Mouse (Mus musculus) telencephalon, adult 2 months (tissue): ENCODE measurements around the gene Shb.

ENCODE experiments used
- DNase-seq: peaks from one replicate; pipeline ENCODE4 v3.0.0-alpha.2; 2011; ENCODE audit warnings: low read depth, low spot score

Gene Shb

GRCm38 (mm10) chr4:45453271-45453851, 78.9 kb downstream of the Shb start:
- DNase-seq, result no peak

GRCm38 (mm10) chr4:45452569-45453111, 79.6 kb downstream of the Shb start:
- no peak for DNase-seq

- no peak for DNase-seq
Observed at GRCm38 (mm10) chr4:45449012-45449411, 83.3 kb downstream of the Shb start.

GRCm38 (mm10) chr4:45448481-45448880, 83.8 kb downstream of the Shb start:
- DNase-seq, result no peak

GRCm38 (mm10) chr4:45447196-45447595, 85.1 kb downstream of the Shb start:
- no peak for DNase-seq

GRCm38 (mm10) chr4:45445235-45445634, 87.0 kb downstream of the Shb start:
- DNase-seq, result no peak

- DNase-seq, result no peak
Observed at GRCm38 (mm10) chr4:45444813-45445212, 87.5 kb downstream of the Shb start.

GRCm38 (mm10) chr4:45443652-45444051, 88.6 kb downstream of the Shb start:
- DNase-seq, result no peak

- DNase-seq, result no peak
Observed at GRCm38 (mm10) chr4:45442237-45442636, 90.0 kb downstream of the Shb start.

- DNase-seq, result no peak
Observed at GRCm38 (mm10) chr4:45441778-45442177, 90.5 kb downstream of the Shb start.

GRCm38 (mm10) chr4:45439281-45439680, 93.0 kb downstream of the Shb start:
- DNase-seq, result no peak

- no peak for DNase-seq
Observed at GRCm38 (mm10) chr4:45437010-45437409, 95.3 kb downstream of the Shb start.

GRCm38 (mm10) chr4:45436383-45436913, 95.8 kb downstream of the Shb start:
- DNase-seq, result no peak

GRCm38 (mm10) chr4:45435899-45436298, 96.4 kb downstream of the Shb start:
- DNase-seq, result no peak

- DNase-seq, result no peak
Observed at GRCm38 (mm10) chr4:45434681-45435080, 97.6 kb downstream of the Shb start.

- no peak for DNase-seq
Observed at GRCm38 (mm10) chr4:45434071-45434470, 98.2 kb downstream of the Shb start.

GRCm38 (mm10) chr4:45431806-45432205, 100.5 kb downstream of the Shb start:
- DNase-seq, result no peak

- no peak for DNase-seq
Observed at GRCm38 (mm10) chr4:45431316-45431715, 101.0 kb downstream of the Shb start.

GRCm38 (mm10) chr4:45429451-45429850, 102.8 kb downstream of the Shb start:
- no peak for DNase-seq

- DNase-seq, result no peak
Observed at GRCm38 (mm10) chr4:45426724-45427457, 105.4 kb downstream of the Shb start.

- no peak for DNase-seq
Observed at GRCm38 (mm10) chr4:45423406-45423805, 108.9 kb downstream of the Shb start.

- DNase-seq, result no peak
Observed at GRCm38 (mm10) chr4:45422640-45423039, 109.6 kb downstream of the Shb start.
